Mouse (Mus musculus): ENCODE measurements around the gene Hmga2. TPM values are rescaled to one million over a fixed set of nuclear protein-coding genes. Genes with fewer than 3 reads are reported as not detected.

Gene Hmga2
- polyA plus RNA-seq, 1 experiment from 2014 or later = 82.1 TPM

DNA sequence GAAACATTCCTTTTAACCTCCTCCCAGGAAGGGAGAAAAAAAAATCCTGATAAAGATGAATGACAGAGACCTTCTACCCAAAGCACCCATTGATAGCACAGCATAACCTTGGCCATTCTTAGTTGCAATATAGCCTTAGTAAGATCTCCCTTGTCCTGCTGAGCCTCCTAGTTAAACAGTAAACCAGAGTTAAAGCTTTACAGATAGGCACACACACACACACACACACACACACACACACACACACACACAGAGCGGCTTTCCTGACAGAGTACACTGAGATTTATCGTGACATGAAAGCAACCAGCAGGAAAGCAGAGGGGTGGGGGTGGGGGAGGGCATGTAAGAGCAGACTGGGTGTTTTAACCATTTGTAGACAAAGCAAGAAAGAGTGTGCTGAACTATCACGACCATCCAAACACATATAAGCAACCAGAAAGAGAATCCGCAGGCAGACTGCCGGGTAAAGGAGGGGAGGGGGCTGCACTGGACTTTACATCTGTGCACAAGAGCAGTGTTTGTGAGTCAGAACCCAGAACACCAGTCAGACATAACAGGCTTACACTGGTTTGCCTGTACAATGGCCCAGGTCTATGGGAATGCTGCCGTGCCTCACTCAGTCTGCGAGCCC lies 58.7 kb downstream of the Hmga2 start:
- Histone ChIP-seq H3K27me3 (ENCODE audit: insufficient read depth, poor library complexity, severe bottlenecking) (no peaks in the 10 kb centered on the region), H3K4me3 (peak overlapping the region; percentile 22), H3K4me1 (peaks cover 61% of the 10 kb centered on the region), H3K36me3 (peaks cover 33% of the 10 kb centered on the region), H3K27ac (peak overlapping the region; percentile 87), H3K9me3 (no peaks in the 10 kb centered on the region)
- DNase-seq (ENCODE audit: low spot score) = no peak
- WGBS = 7% methylated on average over 7 of the region's 7 CpGs

DNA sequence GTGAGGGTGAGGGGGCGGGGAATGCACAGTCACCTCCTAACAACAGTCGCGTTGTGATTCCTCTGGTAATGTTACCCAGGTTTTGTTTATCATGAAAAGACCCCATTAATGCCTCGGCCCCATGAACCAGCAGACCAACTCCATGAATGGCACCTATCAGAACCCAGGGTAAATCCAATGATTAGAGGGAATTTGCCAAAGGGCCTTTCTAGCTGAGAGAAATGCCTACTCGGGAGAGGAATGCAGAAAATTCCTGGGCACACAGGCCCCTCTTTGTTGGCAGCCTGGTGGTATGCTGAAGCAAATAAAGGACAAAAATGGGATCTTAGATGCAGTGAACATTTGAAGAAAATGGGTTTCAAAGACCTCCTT lies 59.2 kb downstream of the Hmga2 start:
- H3K36me3 ChIP-seq = peaks cover 33% of the 10 kb centered on the region
- peak overlapping the region; percentile 22; the same call in 1 of the 2 replicates for H3K4me3 ChIP-seq
- DNase-seq (ENCODE audit: low spot score) = no peak

DNA sequence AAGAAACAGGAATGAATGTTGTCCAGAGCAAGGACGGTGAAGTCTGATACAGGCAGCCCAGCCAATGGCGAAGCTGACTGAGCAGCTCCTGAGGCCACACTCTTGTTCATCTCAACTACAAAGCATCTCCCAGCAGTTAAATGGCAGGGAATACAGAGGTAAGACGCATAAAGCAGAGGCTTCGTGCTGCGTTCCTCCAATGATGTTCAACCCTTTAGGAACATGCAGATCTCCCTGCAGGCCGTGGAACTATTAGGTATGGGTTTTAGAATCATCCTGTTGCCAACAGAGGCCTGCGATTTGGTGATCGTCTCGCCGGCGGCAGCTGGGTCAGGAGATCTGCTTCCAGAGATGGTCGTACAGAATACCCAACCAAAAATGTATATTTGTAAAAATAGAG lies 59.6 kb downstream of the Hmga2 start:
- Histone ChIP-seq H3K4me3 (no peak overlapping the region), H3K4me1 (peaks cover 58% of the 10 kb centered on the region)
- DNase-seq (ENCODE audit: low spot score) = no peak

More for the DNA sequence above, 59.2 kb downstream of the Hmga2 start:
- Histone ChIP-seq H3K4me1 (peaks cover 56% of the 10 kb centered on the region), H3K9me3 (no peaks in the 10 kb centered on the region), H3K27ac (peak overlapping the region; percentile 87), H3K27me3 (ENCODE audit: insufficient read depth, poor library complexity, severe bottlenecking) (no peaks in the 10 kb centered on the region)
- 47% methylated on average over 5 of the region's 5 CpGs for whole genome bisulfite sequencing

DNA sequence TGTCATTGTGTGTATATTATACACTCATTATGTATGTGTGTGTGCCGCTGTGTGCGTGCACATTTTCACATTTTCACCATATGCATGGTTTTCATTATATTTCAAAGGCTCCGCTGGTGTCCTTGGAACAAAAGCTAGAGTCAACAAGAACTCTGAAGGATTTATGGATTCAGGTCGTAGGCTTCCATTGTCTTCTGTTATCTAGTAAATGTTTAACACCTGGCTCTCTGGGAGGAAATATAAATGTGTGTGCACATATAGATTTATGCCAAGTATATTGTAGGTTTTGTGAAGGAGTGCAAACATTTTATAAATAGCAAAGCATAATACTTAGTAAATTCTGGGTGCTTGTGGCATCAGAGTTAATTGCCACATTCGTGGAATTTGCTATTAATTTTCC lies 64.1 kb downstream of the Hmga2 start:
- no peak overlapping the region for H3K27ac ChIP-seq
- no peaks in the 10 kb centered on the region for H3K27me3 ChIP-seq (ENCODE audit: insufficient read depth, poor library complexity, severe bottlenecking)
- WGBS = 80% methylated on average over 5 of the region's 5 CpGs
- peaks cover 26% of the 10 kb centered on the region for H3K36me3 ChIP-seq
- peaks cover 39% of the 10 kb centered on the region for H3K4me1 ChIP-seq
- H3K4me3 ChIP-seq = no peak overlapping the region
- no peaks in the 10 kb centered on the region for H3K9me3 ChIP-seq
- no peak for DNase-seq (ENCODE audit: low spot score)

More for the DNA sequence above, 59.6 kb downstream of the Hmga2 start:
- peak overlapping the region; percentile 87 for H3K27ac ChIP-seq
- H3K36me3 ChIP-seq = peaks cover 33% of the 10 kb centered on the region
- H3K9me3 ChIP-seq = no peaks in the 10 kb centered on the region
- 75% methylated on average over 12 of the region's 12 CpGs for WGBS
- H3K27me3 ChIP-seq (ENCODE audit: insufficient read depth, poor library complexity, severe bottlenecking) = no peaks in the 10 kb centered on the region

DNA sequence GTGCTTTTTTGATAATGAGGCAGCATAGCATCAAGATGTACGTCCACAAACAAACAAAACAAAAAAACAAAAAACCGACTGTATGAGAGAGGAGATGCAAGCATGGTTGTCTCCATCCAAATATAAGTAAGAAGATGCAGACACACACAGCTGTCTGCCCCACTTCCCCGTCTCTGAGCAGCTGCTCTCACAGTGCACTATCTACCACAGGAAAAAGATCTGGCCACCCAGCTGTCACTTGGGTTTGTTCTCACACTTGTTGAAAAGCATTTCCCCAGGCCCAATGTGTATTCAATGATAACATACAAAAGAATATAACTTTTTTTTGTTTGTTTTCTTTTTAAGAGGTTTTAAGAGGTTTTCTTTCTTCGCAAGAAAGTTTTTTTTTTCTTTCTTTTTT lies 65.3 kb downstream of the Hmga2 start:
- H3K27ac ChIP-seq = no peak overlapping the region
- WGBS = 52% methylated on average over 4 of the region's 4 CpGs
- H3K9me3 ChIP-seq = no peaks in the 10 kb centered on the region
- H3K27me3 ChIP-seq (ENCODE audit: insufficient read depth, poor library complexity, severe bottlenecking) = no peaks in the 10 kb centered on the region
- no peak overlapping the region for H3K4me3 ChIP-seq
- DNase-seq (ENCODE audit: low spot score) = no peak
- peaks cover 38% of the 10 kb centered on the region for H3K4me1 ChIP-seq
- peaks cover 26% of the 10 kb centered on the region for H3K36me3 ChIP-seq

DNA sequence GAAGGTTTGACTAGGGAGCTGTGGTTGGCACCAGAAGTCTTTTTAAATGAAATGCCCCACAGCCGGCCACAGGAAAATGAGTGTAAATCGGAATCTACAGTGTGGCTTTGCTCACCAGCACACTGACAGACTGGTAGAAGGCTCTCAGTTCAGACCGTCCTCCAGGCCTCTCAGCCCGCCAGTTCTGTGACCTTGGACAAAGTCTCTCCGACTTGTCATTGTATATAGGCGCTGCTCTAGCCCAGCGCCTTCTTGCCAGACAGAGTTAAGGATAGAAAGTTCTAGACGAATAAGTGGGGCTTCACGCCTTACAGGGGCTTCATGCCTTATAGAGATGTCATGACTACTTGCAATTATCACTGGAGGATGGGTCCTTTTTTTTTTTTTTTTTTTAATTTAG lies 67.1 kb downstream of the Hmga2 start:
- H3K36me3 ChIP-seq = peaks cover 10% of the 10 kb centered on the region
- no peak for DNase-seq (ENCODE audit: low spot score)
- 58% methylated on average over 9 of the region's 9 CpGs for WGBS
- H3K4me3 ChIP-seq = no peak overlapping the region
- H3K4me1 ChIP-seq = peaks cover 35% of the 10 kb centered on the region
- no peaks in the 10 kb centered on the region for H3K9me3 ChIP-seq
- peak overlapping the region; percentile 66; the same call in 1 of the 2 replicates for H3K27ac ChIP-seq
- no peaks in the 10 kb centered on the region for H3K27me3 ChIP-seq (ENCODE audit: insufficient read depth, poor library complexity, severe bottlenecking)

DNA sequence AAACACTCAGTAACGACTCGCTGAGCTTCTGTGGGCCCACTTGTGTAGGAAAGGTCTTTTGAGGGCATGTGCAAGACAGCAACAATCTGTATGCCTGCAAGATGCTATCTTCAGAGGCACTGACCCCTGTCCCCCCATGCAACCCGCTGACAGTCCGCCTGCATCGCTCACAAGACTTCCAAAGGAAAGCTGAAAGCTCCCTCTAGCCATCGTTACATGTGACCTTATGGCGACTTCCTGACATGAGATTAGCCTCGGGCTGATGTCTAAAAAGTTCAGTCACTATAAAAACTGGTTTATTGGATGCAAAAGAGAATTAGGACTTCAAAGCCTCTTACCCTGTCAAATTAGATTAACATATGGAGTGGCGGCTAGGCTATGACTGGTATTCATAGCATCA lies 69.0 kb downstream of the Hmga2 start:
- Histone ChIP-seq H3K27ac (0 out of 2 replicates have a peak overlapping the region, but pooled peaks have one; percentile 9), H3K4me1 (peaks cover 46% of the 10 kb centered on the region), H3K9me3 (no peaks in the 10 kb centered on the region), H3K27me3 (ENCODE audit: insufficient read depth, poor library complexity, severe bottlenecking) (no peaks in the 10 kb centered on the region), H3K36me3 (peaks cover 13% of the 10 kb centered on the region; the same call in 1 of the 2 replicates), H3K4me3 (no peak overlapping the region)
- DNase-seq (ENCODE audit: low spot score) = no peak
- WGBS = 42% methylated on average over 9 of the region's 9 CpGs

DNA sequence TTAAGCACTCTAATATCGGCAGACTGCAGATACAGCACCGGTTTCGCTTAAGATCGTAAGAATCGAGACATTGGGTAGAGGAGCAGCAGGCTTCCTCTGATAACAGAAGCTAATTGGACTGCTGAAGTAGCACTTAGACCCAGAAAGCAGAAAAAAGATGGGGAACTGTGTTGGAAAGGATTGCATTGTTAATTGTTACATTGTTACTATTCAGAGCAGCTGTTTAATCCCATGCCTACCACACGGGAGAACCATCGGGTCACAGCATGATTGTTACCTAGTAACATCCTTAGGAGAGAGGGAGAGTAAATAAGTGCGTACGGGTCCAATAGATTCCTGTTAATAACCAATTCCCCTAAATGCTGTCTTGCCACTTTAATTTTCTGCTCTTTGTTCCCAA lies 70.2 kb downstream of the Hmga2 start:
- H3K4me3 ChIP-seq = no peak overlapping the region
- DNase-seq (ENCODE audit: low spot score) = no peak
- H3K27me3 ChIP-seq (ENCODE audit: insufficient read depth, poor library complexity, severe bottlenecking) = no peaks in the 10 kb centered on the region
- WGBS = 79% methylated on average over 9 of the region's 9 CpGs
- no peak overlapping the region for H3K27ac ChIP-seq
- no peaks in the 10 kb centered on the region for H3K9me3 ChIP-seq
- H3K36me3 ChIP-seq = peaks cover 15% of the 10 kb centered on the region; the same call in 1 of the 2 replicates
- H3K4me1 ChIP-seq = peaks cover 43% of the 10 kb centered on the region

DNA sequence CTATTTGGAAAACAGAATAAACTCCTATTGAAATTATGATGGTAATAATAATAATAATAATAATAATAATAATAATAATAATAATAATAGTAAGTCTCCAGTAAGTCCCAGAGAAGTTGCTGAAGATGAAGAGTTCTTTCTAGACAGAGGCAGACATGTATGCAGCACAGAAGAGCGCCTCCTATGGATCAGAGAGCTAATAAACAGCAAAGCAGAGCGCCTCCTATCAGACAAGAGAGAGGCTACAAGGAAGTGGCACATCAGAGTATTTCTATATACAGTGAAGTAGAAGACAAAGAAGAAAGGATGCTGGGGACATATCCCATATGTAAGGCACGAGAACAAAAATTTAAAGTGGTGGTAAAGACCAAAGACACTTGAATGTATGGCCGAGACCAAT lies 70.9 kb downstream of the Hmga2 start:
- Histone ChIP-seq H3K27me3 (ENCODE audit: insufficient read depth, poor library complexity, severe bottlenecking) (no peaks in the 10 kb centered on the region), H3K4me3 (no peak overlapping the region), H3K9me3 (no peaks in the 10 kb centered on the region), H3K27ac (no peak overlapping the region), H3K4me1 (peaks cover 44% of the 10 kb centered on the region), H3K36me3 (peaks cover 16% of the 10 kb centered on the region; the same call in 1 of the 2 replicates)
- DNase-seq (ENCODE audit: low spot score) = no peak
- WGBS = 88% methylated on average over 4 of the region's 4 CpGs

DNA sequence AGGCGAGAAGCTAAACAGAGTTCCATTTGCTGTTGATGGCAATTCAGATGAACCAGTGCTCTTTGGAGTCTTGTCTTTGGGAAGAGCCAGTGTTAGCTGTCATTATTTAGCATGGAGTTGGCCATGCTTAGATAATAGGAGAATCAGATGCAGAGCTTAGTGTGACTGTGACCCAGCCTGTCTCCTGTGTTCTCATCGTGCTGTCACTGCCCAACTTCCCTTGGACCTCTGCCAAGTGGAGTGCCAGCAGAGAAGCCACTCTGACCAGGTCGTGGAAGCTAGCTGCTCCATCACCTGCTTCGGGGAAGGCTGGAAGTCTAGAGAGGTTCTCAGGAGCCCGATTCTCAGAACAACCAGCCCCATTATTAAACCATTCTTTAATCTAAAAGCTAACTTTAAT lies 73.3 kb downstream of the Hmga2 start:
- H3K4me1 ChIP-seq = peaks cover 53% of the 10 kb centered on the region
- WGBS = 69% methylated on average over 5 of the region's 5 CpGs
- no peaks in the 10 kb centered on the region for H3K27me3 ChIP-seq (ENCODE audit: insufficient read depth, poor library complexity, severe bottlenecking)
- no peak overlapping the region for H3K4me3 ChIP-seq
- no peak overlapping the region for H3K27ac ChIP-seq
- H3K36me3 ChIP-seq = peaks cover 21% of the 10 kb centered on the region
- H3K9me3 ChIP-seq = no peaks in the 10 kb centered on the region
- DNase-seq (ENCODE audit: low spot score) = no peak

DNA sequence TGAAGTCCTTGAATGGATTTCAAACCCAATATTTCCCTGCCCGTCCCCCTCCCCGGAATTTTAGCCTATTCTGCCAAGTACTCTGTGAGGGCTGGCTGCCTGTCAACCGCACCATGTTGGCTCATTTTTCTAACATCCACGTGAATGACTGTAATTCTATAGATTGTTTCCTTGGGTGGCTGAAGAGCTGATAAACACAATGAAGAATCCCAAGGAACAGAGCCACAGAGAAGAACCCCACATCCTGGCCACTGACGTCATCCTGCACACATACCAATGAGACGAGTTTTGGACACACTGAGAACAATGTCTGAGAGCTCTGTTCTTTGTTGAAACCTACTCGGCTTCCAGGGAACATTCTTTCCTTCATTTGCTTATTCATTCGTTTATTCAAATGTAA lies 74.5 kb downstream of the Hmga2 start:
- H3K4me1 ChIP-seq = peaks cover 54% of the 10 kb centered on the region
- DNase-seq (ENCODE audit: low spot score) = no peak
- 0 out of 2 replicates have a peak overlapping the region, but pooled peaks have one; percentile 4 for H3K27ac ChIP-seq
- no peaks in the 10 kb centered on the region for H3K27me3 ChIP-seq (ENCODE audit: insufficient read depth, poor library complexity, severe bottlenecking)
- H3K9me3 ChIP-seq = no peaks in the 10 kb centered on the region
- no peak overlapping the region for H3K4me3 ChIP-seq
- H3K36me3 ChIP-seq = peaks cover 26% of the 10 kb centered on the region
- WGBS = 65% methylated on average over 8 of the region's 8 CpGs

DNA sequence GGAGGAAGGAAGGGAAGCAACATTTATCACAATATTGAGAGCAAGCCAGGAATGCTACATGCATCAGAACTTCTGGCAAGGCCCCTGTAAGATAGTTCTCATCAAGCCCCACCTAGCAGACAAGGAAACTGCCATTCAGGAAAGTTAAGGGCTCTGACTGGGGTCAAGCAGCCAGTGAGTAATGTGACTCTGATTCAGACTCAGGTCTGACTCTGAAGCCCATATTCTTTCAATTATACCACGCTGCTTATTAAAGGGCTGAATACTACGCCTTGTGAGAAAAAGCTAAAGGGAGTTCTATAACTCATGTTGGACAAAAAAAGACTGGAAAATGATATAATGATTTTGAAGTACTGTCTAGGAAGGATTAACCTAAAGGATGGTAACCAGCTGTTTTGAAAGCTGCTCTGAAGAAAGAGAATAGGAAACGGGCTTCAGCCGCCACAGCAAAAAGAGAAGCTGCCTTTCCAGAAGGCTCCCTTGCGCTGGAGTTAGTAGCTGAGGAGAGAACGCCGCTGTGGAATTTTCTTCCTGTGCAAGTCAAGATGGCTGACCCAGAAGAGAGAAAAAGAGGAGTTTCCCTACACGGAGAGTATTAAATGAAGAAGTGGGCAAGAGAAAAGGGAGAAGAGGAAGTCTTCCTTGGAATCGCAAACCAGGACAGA lies 76.3 kb downstream of the Hmga2 start:
- H3K27ac ChIP-seq = peak overlapping the region; percentile 59; the same call in 1 of the 2 replicates
- DNase-seq (ENCODE audit: low spot score) = no peak
- 71% methylated on average over 9 of the region's 9 CpGs for WGBS

DNA sequence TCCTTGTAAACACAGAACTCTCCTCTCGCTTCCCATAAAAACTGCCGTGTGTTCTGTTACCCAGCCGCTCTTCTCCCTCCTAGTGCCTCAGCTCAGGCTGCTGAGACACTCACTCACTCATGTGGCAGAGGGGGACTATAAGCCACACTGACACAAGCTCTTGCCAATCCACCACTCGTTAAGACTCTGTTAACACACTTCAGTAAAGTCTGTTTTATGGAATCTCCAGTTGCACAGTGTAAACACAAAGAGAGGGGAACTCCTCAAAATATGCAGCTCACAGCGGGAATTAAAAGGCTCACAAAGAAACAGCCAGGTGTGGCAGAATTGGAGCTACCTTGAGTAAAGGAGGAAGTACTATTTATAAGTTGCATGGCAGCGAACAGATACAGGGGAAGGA lies 77.5 kb downstream of the Hmga2 start:
- DNase-seq (ENCODE audit: low spot score) = no peak
- Histone ChIP-seq H3K27me3 (ENCODE audit: insufficient read depth, poor library complexity, severe bottlenecking) (no peaks in the 10 kb centered on the region), H3K36me3 (peaks cover 21% of the 10 kb centered on the region), H3K27ac (peak overlapping the region; percentile 29; the same call in 1 of the 2 replicates), H3K4me3 (no peak overlapping the region), H3K4me1 (peaks cover 50% of the 10 kb centered on the region), H3K9me3 (no peaks in the 10 kb centered on the region)
- WGBS = 58% methylated on average over 6 of the region's 6 CpGs

More for the DNA sequence above, 76.3 kb downstream of the Hmga2 start:
- H3K4me3 ChIP-seq = no peak overlapping the region
- H3K36me3 ChIP-seq = peaks cover 26% of the 10 kb centered on the region
- H3K4me1 ChIP-seq = peaks cover 51% of the 10 kb centered on the region
- H3K9me3 ChIP-seq = no peaks in the 10 kb centered on the region
- no peaks in the 10 kb centered on the region for H3K27me3 ChIP-seq (ENCODE audit: insufficient read depth, poor library complexity, severe bottlenecking)
